Mouse (Mus musculus) limb, embryonic 14.5 days (tissue): ENCODE measurements around the gene Kctd4. TPM values are rescaled to one million over a fixed set of nuclear protein-coding genes. Genes with fewer than 3 reads are reported as not detected.

Source experiments
- ATAC-seq: fragments of 200-750 bp; cut with Nextera tagmentation; 2 replicates; pipeline ENCODE4 v1.8.0; 2017; ENCODE audit warnings: low read depth, moderate number of reproducible peaks, moderate TSS enrichment; ENCODE audit not compliant: low FRiP score
- DNase-seq: peaks from one replicate; pipeline ENCODE4 v3.0.0-alpha.2; 2015; ENCODE audit warnings: low spot score
- H3K27ac ChIP-seq: fragments of 300-500 bp; sonication (generic); replicated peaks from 2 replicates; pipeline ENCODE4 v1.5.1; 2014; ENCODE audit warnings: low read depth, mild to moderate bottlenecking, low read length, moderate library complexity, mixed read lengths
- H3K27me3 ChIP-seq: fragments of 300-500 bp; sonication (generic); 2 replicates; pipeline ENCODE4 v1.6.1; 2014; ENCODE audit warnings: low read length, mixed read lengths; ENCODE audit not compliant: control insufficient read depth, insufficient read depth
- H3K36me3 ChIP-seq: fragments of 300-500 bp; sonication (generic); 2 replicates; pipeline ENCODE4 v1.6.1; 2014; ENCODE audit warnings: mild to moderate bottlenecking, low read length, moderate library complexity, mixed read lengths; ENCODE audit not compliant: control insufficient read depth, insufficient read depth
- H3K4me1 ChIP-seq: fragments of 300-500 bp; sonication (generic); 2 replicates; pipeline ENCODE4 v1.6.1; 2014; ENCODE audit warnings: antibody characterized with exemption, low read length, mixed read lengths; ENCODE audit not compliant: control insufficient read depth, insufficient read depth
- H3K4me2 ChIP-seq: fragments of 300-500 bp; sonication (generic); replicated peaks from 2 replicates; pipeline ENCODE4 v1.6.1; 2014; ENCODE audit warnings: low read depth, mild to moderate bottlenecking, low read length, moderate library complexity; ENCODE audit not compliant: severe bottlenecking
- H3K4me3 ChIP-seq: fragments of 300-500 bp; sonication (generic); replicated peaks from 2 replicates; pipeline ENCODE4 v1.5.1; 2014; ENCODE audit warnings: low read length
- H3K9ac ChIP-seq: fragments of 300-500 bp; sonication (generic); 2 replicates; pipeline ENCODE4 v1.6.1; 2014; ENCODE audit warnings: mild to moderate bottlenecking, low read depth, low read length, moderate library complexity; ENCODE audit not compliant: severe bottlenecking
- H3K9me3 ChIP-seq: fragments of 300-500 bp; sonication (generic); 2 replicates; pipeline ENCODE4 v1.6.1; 2016; ENCODE audit warnings: low read length; ENCODE audit not compliant: control insufficient read depth
- POLR2A ChIP-seq: fragments of 200-500 bp; IDR thresholded peaks from 2 replicates; pipeline ENCODE4 v1.8.0; 2012; ENCODE audit warnings: inconsistent platforms, mild to moderate bottlenecking, moderate library complexity, borderline replicate concordance; ENCODE audit not compliant: insufficient read depth, insufficient read length; ENCODE audit errors: extremely low read depth
- WGBS: fragments of 180-500 bp; shearing (Covaris S2); extraction: QIAGEN DNeasy Blood & Tissue Kit; methylation state at CpG from one replicate; pipeline ENCODE4 v1.1.7; 2014; 5-methylcytosine and 5-hydroxymethylcytosine counted together
- polyA plus RNA-seq, 2 experiments: library from polyadenylated mRNA; depleted of rRNA in 1 of 2; stranded (reverse) in 1 of 2; unstranded in 1 of 2; fragments of >200 nt; fragmentation: Nextera tagmentation in 1 of 2; extraction: Ambion mirVana in 1 of 2; gene quantifications; 2 replicates each; pipeline versions ENCODE4 v1.2.1 to v1.2.3; 2012 to 2014

The Kctd4 gene
- polyA plus RNA-seq, 2 experiments: 1.4 to 1.6 TPM

GRCm38 (mm10) chr14:75976107-75976506, 21.3 kb downstream of the Kctd4 start:
- H3K9ac ChIP-seq: no peak overlapping the region
- no peak for ATAC-seq
- no peak overlapping the region for H3K4me2 ChIP-seq
- H3K4me3 ChIP-seq: no peak overlapping the region
- no peak overlapping the region for H3K27ac ChIP-seq
- no peak for DNase-seq
- H3K36me3 ChIP-seq: no peaks in the 10 kb centered on the region
- 51% methylated on average over 3 of the region's 3 CpGs for WGBS
- no peaks in the 10 kb centered on the region for H3K27me3 ChIP-seq
- H3K9me3 ChIP-seq: no peaks in the 10 kb centered on the region
- H3K4me1 ChIP-seq: no peaks in the 10 kb centered on the region
- no peak for TF ChIP-seq POLR2A

- DNase-seq (no peak), ATAC-seq (no peak)
- no peak for TF ChIP-seq POLR2A
- Histone ChIP-seq H3K27ac (peak overlapping the region; percentile 52; the same call in 1 of the 2 replicates), H3K9me3 (no peaks in the 10 kb centered on the region), H3K4me2 (no peak overlapping the region), H3K4me3 (no peak overlapping the region), H3K36me3 (no peaks in the 10 kb centered on the region), H3K27me3 (no peaks in the 10 kb centered on the region), H3K4me1 (peaks cover 17% of the 10 kb centered on the region), H3K9ac (no peak overlapping the region)
- WGBS: 79% methylated on average over 3 of the region's 3 CpGs
These were observed 26.4 kb downstream of the Kctd4 start for GRCm38 (mm10) chr14:75981231-75981630.

- ATAC-seq (no peak), DNase-seq (no peak)
- H3K27ac ChIP-seq: 0 out of 2 replicates have a peak overlapping the region, but pooled peaks have one; percentile 10
These were observed 29.1 kb downstream of the Kctd4 start for GRCm38 (mm10) chr14:75983891-75984290.

GRCm38 (mm10) chr14:75985112-75985511, 30.3 kb downstream of the Kctd4 start:
- no peaks in the 10 kb centered on the region for H3K9me3 ChIP-seq
- H3K27me3 ChIP-seq: no peaks in the 10 kb centered on the region
- no peak overlapping the region for H3K9ac ChIP-seq
- 60% methylated on average over 4 of the region's 4 CpGs for WGBS
- ATAC-seq (peak; percentile 57; the same call in 1 of the 2 replicates), DNase-seq (peak; percentile 57)
- TF ChIP-seq POLR2A: no peak
- H3K36me3 ChIP-seq: no peaks in the 10 kb centered on the region
- H3K27ac ChIP-seq: no peak overlapping the region
- H3K4me1 ChIP-seq: peaks cover 26% of the 10 kb centered on the region
- H3K4me2 ChIP-seq: no peak overlapping the region
- no peak overlapping the region for H3K4me3 ChIP-seq

More at GRCm38 (mm10) chr14:75983891-75984290, 29.1 kb downstream of the Kctd4 start:
- Histone ChIP-seq H3K4me2 (no peak overlapping the region), H3K4me3 (no peak overlapping the region), H3K9me3 (no peaks in the 10 kb centered on the region), H3K27me3 (no peaks in the 10 kb centered on the region), H3K4me1 (peaks cover 26% of the 10 kb centered on the region), H3K9ac (no peak overlapping the region), H3K36me3 (no peaks in the 10 kb centered on the region)
- TF ChIP-seq POLR2A: no peak
- 75% methylated on average over 2 of the region's 2 CpGs for WGBS

GRCm38 (mm10) chr14:75986878-75987483, 32.2 kb downstream of the Kctd4 start:
- no peak overlapping the region for H3K4me2 ChIP-seq
- DNase-seq: no peak

More at GRCm38 (mm10) chr14:75986878-75987483, 32.2 kb downstream of the Kctd4 start:
- H3K36me3 ChIP-seq: no peaks in the 10 kb centered on the region
- no peaks in the 10 kb centered on the region for H3K27me3 ChIP-seq
- no peak overlapping the region for H3K27ac ChIP-seq
- no peaks in the 10 kb centered on the region for H3K9me3 ChIP-seq
- ATAC-seq: no peak
- no peak overlapping the region for H3K4me3 ChIP-seq
- H3K9ac ChIP-seq: no peak overlapping the region
- WGBS: 54% methylated on average over 7 of the region's 7 CpGs
- H3K4me1 ChIP-seq: peaks cover 26% of the 10 kb centered on the region
- no peak for TF ChIP-seq POLR2A
